Mouse (Mus musculus): Measurements from ENCODE around the gene Vmn1r112.
"Not testable (repeated sequence)": the region's sequence is repeated elsewhere in the genome, so short reads cannot be mapped to it uniquely, and the experiment has no call there.

The Vmn1r112 gene

GRCm38 (mm10) chr7:20770885-20771284 is at the start of gene Vmn1r112:
Gene Vmn1r112 (plus strand): TSS chr7:20771185.
- DNase-seq (ENCODE audit: low spot score in 2 of 2), result not testable (repeated sequence)

- not testable (repeated sequence) for DNase-seq (ENCODE audit: low spot score in 2 of 2)
Observed at GRCm38 (mm10) chr7:20730524-20730923, 40.5 kb upstream of the Vmn1r112 start, which contains the start of gene Gm10668. Gene Gm10668 (minus strand): TSS chr7:20730624.

GRCm38 (mm10) chr7:20786985-20787384 is 16.0 kb downstream of the Vmn1r112 start, which contains the start of gene Vmn1r113:
Gene Vmn1r113 (plus strand): TSS chr7:20787285.
- not testable (repeated sequence) for DNase-seq (ENCODE audit: low spot score in 2 of 2)

GRCm38 (mm10) chr7:20812086-20812485 is 41.1 kb downstream of the Vmn1r112 start, which contains the start of gene Vmn1r114:
Gene Vmn1r114 (minus strand): TSS chr7:20812186.
- not testable (repeated sequence) for DNase-seq (ENCODE audit: low spot score in 2 of 2)
